Mouse (Mus musculus) midbrain, embryonic 13.5 days (tissue): ENCODE data around the gene Acvr1b. TPM values are rescaled to one million over a fixed set of nuclear protein-coding genes. Genes with fewer than 3 reads are reported as not detected.

Source experiments
- ATAC-seq: fragments of 200-750 bp; cut with Nextera tagmentation; 2 replicates; pipeline ENCODE4 v1.8.0; 2017; ENCODE audit warnings: mild to moderate bottlenecking, moderate TSS enrichment, moderate library complexity
- H3K27ac ChIP-seq: fragments of 300-500 bp; sonication (generic); 2 replicates; pipeline ENCODE4 v1.5.1; 2015; ENCODE audit warnings: inconsistent platforms, mild to moderate bottlenecking, moderate library complexity
- H3K27me3 ChIP-seq: fragments of 300-500 bp; sonication (generic); 2 replicates; pipeline ENCODE4 v1.6.1; 2015; ENCODE audit warnings: mild to moderate bottlenecking, inconsistent platforms
- H3K36me3 ChIP-seq: fragments of 300-500 bp; sonication (generic); 2 replicates; pipeline ENCODE4 v1.6.1; 2015; ENCODE audit warnings: mild to moderate bottlenecking, inconsistent platforms
- H3K4me1 ChIP-seq: fragments of 300-500 bp; sonication (generic); replicated peaks from 2 replicates; pipeline ENCODE4 v1.6.1; 2015; ENCODE audit warnings: inconsistent platforms
- H3K4me2 ChIP-seq: fragments of 300-500 bp; sonication (generic); replicated peaks from 2 replicates; pipeline ENCODE4 v1.6.1; 2015; ENCODE audit warnings: moderate library complexity, mild to moderate bottlenecking, inconsistent platforms
- H3K4me3 ChIP-seq: fragments of 300-500 bp; sonication (generic); replicated peaks from 2 replicates; pipeline ENCODE4 v1.5.1; 2015; ENCODE audit warnings: mild to moderate bottlenecking, inconsistent platforms
- H3K9ac ChIP-seq: fragments of 300-500 bp; sonication (generic); replicated peaks from 2 replicates; pipeline ENCODE4 v1.6.1; 2015; ENCODE audit warnings: mild to moderate bottlenecking, inconsistent platforms
- H3K9me3 ChIP-seq: fragments of 300-500 bp; sonication (generic); 2 replicates; pipeline ENCODE4 v1.6.1; 2016; ENCODE audit warnings: mild to moderate bottlenecking, inconsistent platforms
- WGBS: fragments of 180-500 bp; shearing (Covaris S2); methylation state at CpG from one replicate; pipeline ENCODE4 v1.1.7; 2015; 5-methylcytosine and 5-hydroxymethylcytosine counted together
- polyA plus RNA-seq: library from polyadenylated mRNA; unstranded; fragments of >200 nt; fragmentation: Nextera tagmentation; extraction: Ambion mirVana; gene quantifications from 2 replicates; pipeline ENCODE4 v1.2.1, GENCODE M21; 2015

Gene Acvr1b
- polyA plus RNA-seq, 1 experiment from 2014 or later: 19.2 TPM

GRCm38 (mm10) chr15:101138675-101139074, 35.2 kb upstream of the Acvr1b start:
- peaks cover 37% of the 10 kb centered on the region for H3K4me1 ChIP-seq
- H3K36me3 ChIP-seq: no peaks in the 10 kb centered on the region
- 84% methylated on average over 3 of the region's 3 CpGs for WGBS
- peaks cover 38% of the 10 kb centered on the region for H3K27me3 ChIP-seq
- ATAC-seq: no peak
- no peaks in the 10 kb centered on the region for H3K9me3 ChIP-seq
- no peak overlapping the region for H3K27ac ChIP-seq
- H3K9ac ChIP-seq: no peak overlapping the region
- no peak overlapping the region for H3K4me2 ChIP-seq
- H3K4me3 ChIP-seq: no peak overlapping the region

DNA sequence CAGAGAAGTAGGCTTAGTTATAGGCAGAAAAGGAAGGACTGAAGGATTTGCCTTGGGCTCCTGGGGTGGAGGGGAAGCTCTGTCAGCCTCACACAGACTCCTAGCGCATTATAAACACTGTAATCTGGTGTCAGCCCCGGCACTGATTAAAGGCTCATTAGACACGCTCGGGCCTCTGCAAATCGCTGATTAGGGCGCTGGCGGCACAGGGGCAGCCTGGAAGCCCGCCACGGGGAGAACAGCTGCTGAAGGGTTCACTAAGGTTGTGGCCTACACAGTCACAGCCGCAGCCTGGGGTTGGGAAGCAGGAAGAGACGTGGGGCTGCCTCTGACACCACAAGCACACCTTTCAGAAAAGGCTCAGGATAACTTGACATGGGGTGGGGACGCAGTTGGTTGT, 34.0 kb upstream of the Acvr1b start:
- peak; percentile 49 for ATAC-seq
- H3K27me3 ChIP-seq: peaks cover 38% of the 10 kb centered on the region
- peak overlapping the region; percentile 62 for H3K27ac ChIP-seq

GRCm38 (mm10) chr15:101140587-101140986, 33.3 kb upstream of the Acvr1b start:
- H3K4me3 ChIP-seq: no peak overlapping the region
- H3K27me3 ChIP-seq: peaks cover 31% of the 10 kb centered on the region
- H3K9ac ChIP-seq: no peak overlapping the region
- H3K27ac ChIP-seq: peak overlapping the region; percentile 51
- H3K9me3 ChIP-seq: no peaks in the 10 kb centered on the region
- 57% methylated on average over 6 of the region's 6 CpGs for WGBS
- no peaks in the 10 kb centered on the region for H3K36me3 ChIP-seq
- no peak for ATAC-seq
- peaks cover 34% of the 10 kb centered on the region for H3K4me1 ChIP-seq
- no peak overlapping the region for H3K4me2 ChIP-seq

More for the DNA sequence above, 34.0 kb upstream of the Acvr1b start:
- 0 out of 2 replicates have a peak overlapping the region, but pooled peaks have one; percentile 17 for H3K4me2 ChIP-seq
- H3K4me3 ChIP-seq: no peak overlapping the region
- H3K4me1 ChIP-seq: peaks cover 30% of the 10 kb centered on the region
- no peak overlapping the region for H3K9ac ChIP-seq
- 11% methylated on average over 12 of the region's 12 CpGs for WGBS
- no peaks in the 10 kb centered on the region for H3K36me3 ChIP-seq
- H3K9me3 ChIP-seq: no peaks in the 10 kb centered on the region

DNA sequence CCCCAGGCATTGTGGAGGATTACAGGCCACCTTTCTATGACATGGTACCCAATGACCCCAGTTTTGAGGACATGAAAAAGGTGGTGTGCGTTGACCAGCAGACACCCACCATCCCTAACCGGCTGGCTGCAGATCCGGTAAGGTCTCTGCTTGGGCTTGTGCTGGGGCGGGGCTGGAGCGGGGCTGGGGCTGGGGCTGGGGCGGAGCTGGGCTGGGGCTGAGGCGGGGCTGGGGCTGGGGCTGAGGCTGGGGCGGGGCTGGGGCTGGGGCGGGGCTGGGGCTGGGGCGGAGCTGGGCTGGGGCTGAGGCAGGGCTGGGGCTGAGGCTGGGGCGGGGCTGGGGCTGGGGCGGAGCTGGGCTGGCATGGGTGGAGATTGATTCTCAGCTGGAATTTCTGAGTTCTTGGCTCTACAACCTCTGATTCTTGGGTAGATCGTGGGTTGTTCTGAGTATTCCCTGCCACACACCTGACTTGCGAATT, 32.8 kb upstream of the Acvr1b start:
- H3K4me3 ChIP-seq: no peak overlapping the region
- no peak overlapping the region for H3K9ac ChIP-seq
- no peak overlapping the region; the same call in 1 of the 2 replicates for H3K27ac ChIP-seq
- peaks cover 26% of the 10 kb centered on the region for H3K27me3 ChIP-seq
- peak; percentile 58 for ATAC-seq
- peaks cover 39% of the 10 kb centered on the region for H3K4me1 ChIP-seq
- no peak overlapping the region for H3K4me2 ChIP-seq
- WGBS: 5% methylated on average over 12 of the region's 14 CpGs
- no peaks in the 10 kb centered on the region for H3K36me3 ChIP-seq
- no peaks in the 10 kb centered on the region for H3K9me3 ChIP-seq

DNA sequence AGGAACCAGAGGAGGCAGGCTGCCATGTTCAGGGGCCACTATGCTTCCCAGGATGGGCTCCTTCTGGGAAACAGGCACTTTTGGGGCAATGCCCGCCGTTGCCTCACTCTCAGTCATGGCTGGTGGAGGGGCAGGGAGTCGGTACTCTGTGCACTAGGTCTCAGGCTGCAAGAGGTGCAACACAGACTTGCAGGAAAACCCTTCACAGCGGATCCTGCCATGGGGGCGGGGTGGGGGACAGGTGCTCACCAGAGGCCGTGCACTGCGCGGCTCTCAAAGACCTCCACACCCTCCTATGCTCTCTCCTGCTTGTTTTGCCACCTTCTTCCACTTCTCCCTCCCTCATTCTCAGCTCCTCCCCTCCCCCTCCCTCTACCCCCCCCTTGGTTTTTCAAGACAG, 31.2 kb upstream of the Acvr1b start:
- H3K9me3 ChIP-seq: no peaks in the 10 kb centered on the region
- H3K27ac ChIP-seq: no peak overlapping the region
- peaks cover 46% of the 10 kb centered on the region for H3K4me1 ChIP-seq
- H3K4me3 ChIP-seq: no peak overlapping the region
- H3K9ac ChIP-seq: no peak overlapping the region; the same call in 1 of the 2 replicates
- no peak for ATAC-seq
- H3K27me3 ChIP-seq: peaks cover 16% of the 10 kb centered on the region
- H3K4me2 ChIP-seq: no peak overlapping the region
- WGBS: 60% methylated on average over 8 of the region's 8 CpGs
- H3K36me3 ChIP-seq: no peaks in the 10 kb centered on the region

GRCm38 (mm10) chr15:101143494-101143893, 30.4 kb upstream of the Acvr1b start:
- Histone ChIP-seq H3K36me3 (no peaks in the 10 kb centered on the region), H3K27me3 (peaks cover 12% of the 10 kb centered on the region), H3K9me3 (no peaks in the 10 kb centered on the region), H3K27ac (no peak overlapping the region), H3K4me3 (no peak overlapping the region), H3K4me2 (no peak overlapping the region), H3K9ac (peak overlapping the region; percentile 14; the same call in 1 of the 2 replicates), H3K4me1 (peaks cover 53% of the 10 kb centered on the region)
- no peak for ATAC-seq
- 21% methylated on average over 8 of the region's 8 CpGs for WGBS

- Histone ChIP-seq H3K36me3 (no peaks in the 10 kb centered on the region), H3K9me3 (no peaks in the 10 kb centered on the region), H3K4me1 (peaks cover 50% of the 10 kb centered on the region), H3K9ac (no peak overlapping the region), H3K27ac (no peak overlapping the region), H3K4me2 (no peak overlapping the region), H3K27me3 (peaks cover 10% of the 10 kb centered on the region), H3K4me3 (no peak overlapping the region)
- WGBS: 83% methylated on average over 5 of the region's 5 CpGs
- no peak for ATAC-seq
Observed at GRCm38 (mm10) chr15:101144176-101144575, 29.7 kb upstream of the Acvr1b start.

DNA sequence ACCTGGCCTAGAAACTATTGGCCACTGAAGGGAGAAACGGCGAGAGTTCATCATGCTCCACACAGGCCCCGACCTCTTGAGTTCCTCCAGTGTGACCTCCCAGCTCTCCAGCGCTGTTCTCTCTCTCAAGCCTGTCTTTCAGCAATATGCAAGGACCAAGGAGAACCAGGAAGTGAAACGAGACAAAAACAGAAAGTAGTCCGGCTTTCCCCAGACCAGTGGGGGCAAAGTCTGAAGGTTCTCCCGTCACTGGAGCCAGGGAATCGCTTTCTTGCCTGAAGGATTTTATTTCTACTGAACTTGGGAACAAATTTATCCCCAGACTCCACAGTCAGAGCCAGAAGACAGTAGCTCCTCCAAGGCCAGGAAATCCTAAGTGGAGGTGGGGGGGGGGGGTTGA, 29.1 kb upstream of the Acvr1b start:
- Histone ChIP-seq H3K27me3 (peaks cover 6% of the 10 kb centered on the region; the same call in 1 of the 2 replicates), H3K4me2 (no peak overlapping the region), H3K4me3 (no peak overlapping the region), H3K27ac (no peak overlapping the region), H3K9ac (no peak overlapping the region), H3K4me1 (peaks cover 44% of the 10 kb centered on the region), H3K9me3 (no peaks in the 10 kb centered on the region), H3K36me3 (no peaks in the 10 kb centered on the region)
- ATAC-seq: no peak
- 92% methylated on average over 8 of the region's 8 CpGs for WGBS

- peak; percentile 94 for ATAC-seq
- 0 out of 2 replicates have a peak overlapping the region, but pooled peaks have one; percentile 8 for H3K4me3 ChIP-seq
- H3K9me3 ChIP-seq: no peaks in the 10 kb centered on the region
- no peak overlapping the region for H3K27ac ChIP-seq
- no peaks in the 10 kb centered on the region for H3K36me3 ChIP-seq
- peaks cover 6% of the 10 kb centered on the region; the same call in 1 of the 2 replicates for H3K27me3 ChIP-seq
- H3K4me1 ChIP-seq: peaks cover 36% of the 10 kb centered on the region
- peak overlapping the region; percentile 44 for H3K4me2 ChIP-seq
- WGBS: 10% methylated on average over 19 of the region's 19 CpGs
- H3K9ac ChIP-seq: peak overlapping the region; percentile 36; the same call in 1 of the 2 replicates
Observed at GRCm38 (mm10) chr15:101145424-101146099, 28.3 kb upstream of the Acvr1b start.

DNA sequence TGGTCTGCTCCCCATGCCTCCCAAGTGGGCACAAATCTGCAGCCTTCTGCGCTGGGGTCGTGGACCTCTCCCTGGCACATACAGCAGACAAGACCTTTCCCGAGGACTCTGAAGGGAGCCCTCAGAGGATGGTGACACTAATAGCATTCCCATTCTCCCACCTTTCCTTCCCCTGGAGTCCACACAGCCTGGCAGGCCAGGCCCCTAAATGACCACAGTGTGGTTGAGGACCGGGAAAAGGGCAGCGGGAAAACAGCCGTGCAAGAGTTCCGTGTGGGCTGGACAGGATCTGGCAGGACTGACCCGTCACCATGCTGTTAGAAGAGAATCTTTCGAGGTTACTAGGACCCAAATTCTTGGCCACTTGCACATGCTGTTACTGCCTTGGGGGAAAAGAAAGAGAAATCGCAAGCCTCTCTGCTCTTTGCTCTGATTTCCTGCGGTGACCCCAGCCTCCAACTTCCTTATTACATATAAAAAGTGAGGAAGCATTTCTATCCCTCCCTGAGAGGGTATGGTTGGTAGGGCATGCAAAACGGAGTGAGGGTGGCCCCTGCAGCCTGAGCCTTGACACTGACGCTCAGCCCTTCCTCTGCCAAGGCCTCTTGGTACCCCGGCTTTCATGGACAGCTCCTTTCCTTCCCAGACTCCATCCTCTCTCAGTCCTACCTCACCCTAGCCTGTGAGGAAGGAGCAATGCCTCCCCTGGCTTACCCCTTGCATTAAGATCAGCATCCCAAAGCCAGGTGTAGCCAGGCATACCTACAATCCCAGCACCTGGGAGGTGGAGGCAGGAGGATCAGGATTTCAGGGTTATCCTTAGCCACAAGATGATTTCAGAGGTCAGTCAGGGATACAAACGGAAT, 27.5 kb upstream of the Acvr1b start:
- Histone ChIP-seq H3K36me3 (no peaks in the 10 kb centered on the region), H3K27ac (no peak overlapping the region), H3K4me3 (no peak overlapping the region), H3K9me3 (no peaks in the 10 kb centered on the region), H3K4me2 (no peak overlapping the region), H3K27me3 (peaks cover 6% of the 10 kb centered on the region; the same call in 1 of the 2 replicates), H3K4me1 (peaks cover 31% of the 10 kb centered on the region), H3K9ac (0 out of 2 replicates have a peak overlapping the region, but pooled peaks have one; percentile 23)
- 69% methylated on average over 15 of the region's 15 CpGs for WGBS
- no peak for ATAC-seq

DNA sequence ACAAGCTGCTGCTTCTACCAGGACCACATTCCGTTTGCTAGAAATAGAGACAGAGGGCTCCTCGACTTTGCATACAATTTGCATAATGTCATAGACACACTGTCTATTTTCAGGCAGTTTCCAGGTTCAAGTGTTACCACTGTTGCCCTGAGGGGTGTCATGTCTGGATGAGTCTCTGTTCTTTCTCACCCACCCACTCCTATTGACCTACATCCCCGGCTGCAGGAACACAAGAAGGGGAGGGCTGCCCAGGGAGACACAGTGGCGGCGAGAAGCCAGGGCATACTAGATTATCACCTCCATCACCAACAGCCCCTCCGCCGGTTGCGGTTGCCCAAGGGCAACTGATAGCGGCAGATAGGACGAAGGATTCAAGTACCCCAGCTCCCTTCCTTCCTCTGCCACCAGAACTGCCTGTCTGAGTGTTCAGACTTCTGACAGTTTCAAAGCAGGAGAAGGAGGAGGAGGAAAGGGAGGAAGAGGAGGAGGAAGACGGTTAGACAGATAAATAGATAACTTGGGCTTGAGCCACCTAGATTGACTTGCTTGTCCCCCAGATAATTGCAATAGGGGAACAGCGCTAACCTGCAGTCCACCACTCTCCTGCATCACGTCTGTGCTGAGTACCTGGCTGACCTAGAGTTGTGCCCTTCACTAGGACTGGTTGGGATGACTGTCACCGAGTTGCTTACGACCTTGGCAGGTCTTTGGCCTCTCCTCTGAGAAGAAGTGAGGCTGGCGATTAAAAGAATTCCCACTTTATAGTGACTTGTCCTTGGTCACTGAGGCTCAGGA, 26.6 kb upstream of the Acvr1b start:
- Histone ChIP-seq H3K4me3 (no peak overlapping the region), H3K27ac (no peak overlapping the region), H3K9ac (no peak overlapping the region), H3K27me3 (peaks cover 6% of the 10 kb centered on the region; the same call in 1 of the 2 replicates), H3K4me2 (no peak overlapping the region), H3K36me3 (no peaks in the 10 kb centered on the region), H3K4me1 (peaks cover 31% of the 10 kb centered on the region), H3K9me3 (no peaks in the 10 kb centered on the region)
- no peak for ATAC-seq
- WGBS: 76% methylated on average over 16 of the region's 16 CpGs
